Mouse (Mus musculus) hindlimb bud, embryonic 11.5 days (tissue): ENCODE data around the gene Cryzl1.
A peak's percentile ranks its signal among the peaks of the same experiment; 100 is the strongest.

Source experiments
- DNase-seq: peaks from one replicate; pipeline ENCODE4 v3.0.0-alpha.2; 2012; ENCODE audit warnings: low read depth, low spot score; ENCODE audit errors: extremely low spot score

Gene Cryzl1

DNA sequence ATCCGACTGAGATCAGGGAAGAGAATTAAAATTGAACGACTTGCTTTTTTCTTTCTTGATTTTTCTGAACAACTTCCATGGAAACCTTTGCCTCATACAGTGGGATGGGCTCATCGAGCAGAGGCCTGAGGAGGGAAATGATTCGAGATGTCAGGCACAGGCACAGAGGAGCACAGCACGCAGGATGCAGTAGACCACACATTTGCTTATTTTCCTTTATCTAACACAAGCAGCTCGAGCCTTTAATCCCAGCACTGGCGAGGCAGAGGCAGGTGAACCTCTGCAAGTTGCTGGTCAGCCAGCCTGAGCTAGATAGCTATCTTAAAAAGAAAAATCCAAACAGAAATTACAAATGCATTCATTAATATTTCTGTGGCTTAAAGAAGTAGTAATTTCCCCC lies 39.0 kb downstream of the Cryzl1 start:
- no peak for DNase-seq

DNA sequence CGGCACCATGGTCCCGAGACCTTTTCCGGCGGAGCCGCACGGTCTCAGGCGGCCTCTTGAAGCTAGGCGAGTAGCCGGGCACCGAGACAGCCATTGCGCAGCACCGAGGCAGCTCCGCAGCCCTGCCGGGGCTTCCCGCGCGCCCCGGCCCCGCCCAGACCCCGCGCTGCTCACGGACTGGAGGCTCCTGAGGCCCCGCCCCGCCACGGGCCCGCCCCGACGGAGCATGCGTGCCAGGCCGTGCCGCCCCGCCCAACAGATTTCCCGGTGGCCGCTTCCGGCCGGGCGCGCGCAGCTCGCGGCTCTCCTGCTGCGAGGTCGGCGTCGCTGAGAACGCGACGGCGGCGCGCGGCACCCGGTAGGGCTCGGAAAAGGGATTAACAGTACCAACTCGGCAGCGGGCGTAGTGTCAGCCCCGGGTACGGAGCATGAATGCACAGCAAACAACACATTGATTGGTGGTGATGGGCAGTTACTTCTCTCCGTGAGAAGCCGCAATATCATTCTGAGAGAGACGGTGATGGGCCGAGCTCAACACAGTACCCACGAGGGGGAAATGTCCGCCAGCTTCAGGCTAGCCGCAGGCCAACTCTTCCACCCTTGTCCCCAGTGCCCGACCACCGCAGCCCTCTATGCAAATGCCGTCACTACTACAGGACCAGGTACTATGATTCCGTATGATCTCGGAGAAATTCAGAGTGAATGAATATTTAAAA lies 40.0 kb downstream of the Cryzl1 start, which contains the start of gene Donson:
Gene Donson, minus strand, starts transcription at position 152 of the 716 bp plus-strand sequence.
- DNase-seq = no peak

DNA sequence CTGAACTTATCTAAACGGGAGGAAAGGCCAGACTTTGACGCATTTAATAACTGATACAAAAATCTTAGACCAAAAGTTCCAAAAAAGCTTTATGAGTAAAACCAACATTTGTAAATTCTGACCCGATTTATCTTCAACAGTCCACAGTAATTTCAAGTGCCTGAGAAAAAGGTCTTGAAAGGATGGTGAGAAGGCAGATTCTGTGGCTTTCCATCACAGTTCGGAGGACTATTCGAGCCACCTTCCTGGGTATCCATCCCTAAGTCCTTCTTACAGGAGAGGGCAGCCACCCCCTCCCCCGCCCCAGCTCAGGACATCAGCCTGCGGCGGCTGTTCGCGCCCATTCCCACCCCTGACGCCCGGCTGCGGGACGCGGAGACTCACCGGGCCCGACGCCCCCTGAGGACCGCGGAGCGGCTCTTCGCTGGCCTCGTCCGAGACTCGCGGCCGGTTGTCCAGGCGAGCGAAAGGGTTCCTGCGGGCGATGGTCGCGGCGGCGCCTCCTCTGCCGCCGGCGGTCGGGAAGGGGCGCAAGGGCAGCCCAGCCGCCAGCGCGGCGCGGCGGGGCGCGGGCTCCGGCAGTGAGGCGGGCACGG lies 40.7 kb downstream of the Cryzl1 start:
- no peak for DNase-seq

DNA sequence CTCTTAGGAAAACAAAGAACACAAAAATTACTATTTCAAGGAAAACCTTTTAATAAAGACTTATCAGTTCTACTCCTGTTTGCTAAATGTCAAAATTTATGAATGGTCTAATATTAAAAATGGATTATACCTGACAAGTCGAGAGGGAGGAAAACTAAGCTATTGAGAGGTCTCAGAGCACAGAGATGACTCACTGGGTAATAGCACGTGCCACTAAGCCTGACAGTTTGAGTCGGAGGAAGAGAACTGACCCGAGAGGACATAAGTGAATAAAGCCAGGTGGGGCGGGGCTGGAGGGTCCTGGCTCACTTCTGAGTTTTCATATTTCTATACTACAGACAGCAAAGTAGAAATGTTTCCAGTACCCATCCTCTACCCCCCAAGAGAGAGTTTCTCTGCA lies 42.4 kb downstream of the Cryzl1 start:
- DNase-seq = no peak

DNA sequence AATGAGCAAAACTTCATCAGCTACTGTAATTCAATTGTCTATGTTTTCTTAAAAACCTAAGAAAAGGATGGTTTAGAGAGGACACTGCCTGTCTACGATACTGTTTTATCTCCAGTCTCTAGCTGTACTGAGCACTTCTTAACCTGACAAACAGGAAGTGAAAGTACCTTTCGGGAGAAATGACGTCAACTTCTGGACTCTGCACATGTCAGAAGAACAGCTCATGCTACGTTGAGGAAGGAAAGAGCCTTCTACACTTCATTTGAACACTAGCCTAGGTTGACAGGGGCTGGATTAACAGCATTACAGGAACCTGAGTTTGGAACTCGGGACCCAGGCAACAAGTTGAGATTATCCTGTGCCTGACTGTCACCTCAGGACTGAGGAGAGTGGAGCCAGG lies 43.2 kb downstream of the Cryzl1 start:
- no peak for DNase-seq

DNA sequence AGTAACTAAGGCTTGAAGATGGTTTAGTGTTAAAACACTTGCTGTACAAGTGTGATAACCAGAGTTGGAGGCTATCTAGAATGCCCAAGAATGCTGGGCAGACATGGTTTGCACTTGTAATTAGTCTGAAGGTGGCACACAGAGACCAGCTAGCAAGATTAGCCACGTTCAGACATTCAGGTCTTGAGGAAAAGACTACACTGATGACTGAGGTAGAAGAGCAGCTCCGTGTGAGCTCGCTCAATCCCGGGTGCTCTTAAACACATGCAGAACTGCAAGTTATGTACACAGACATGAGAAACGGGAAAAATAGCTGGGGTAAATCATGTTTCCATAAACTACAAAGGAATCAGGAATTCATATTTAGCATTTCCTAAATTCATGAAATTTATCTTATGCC lies 48.1 kb downstream of the Cryzl1 start:
- no peak for DNase-seq

DNA sequence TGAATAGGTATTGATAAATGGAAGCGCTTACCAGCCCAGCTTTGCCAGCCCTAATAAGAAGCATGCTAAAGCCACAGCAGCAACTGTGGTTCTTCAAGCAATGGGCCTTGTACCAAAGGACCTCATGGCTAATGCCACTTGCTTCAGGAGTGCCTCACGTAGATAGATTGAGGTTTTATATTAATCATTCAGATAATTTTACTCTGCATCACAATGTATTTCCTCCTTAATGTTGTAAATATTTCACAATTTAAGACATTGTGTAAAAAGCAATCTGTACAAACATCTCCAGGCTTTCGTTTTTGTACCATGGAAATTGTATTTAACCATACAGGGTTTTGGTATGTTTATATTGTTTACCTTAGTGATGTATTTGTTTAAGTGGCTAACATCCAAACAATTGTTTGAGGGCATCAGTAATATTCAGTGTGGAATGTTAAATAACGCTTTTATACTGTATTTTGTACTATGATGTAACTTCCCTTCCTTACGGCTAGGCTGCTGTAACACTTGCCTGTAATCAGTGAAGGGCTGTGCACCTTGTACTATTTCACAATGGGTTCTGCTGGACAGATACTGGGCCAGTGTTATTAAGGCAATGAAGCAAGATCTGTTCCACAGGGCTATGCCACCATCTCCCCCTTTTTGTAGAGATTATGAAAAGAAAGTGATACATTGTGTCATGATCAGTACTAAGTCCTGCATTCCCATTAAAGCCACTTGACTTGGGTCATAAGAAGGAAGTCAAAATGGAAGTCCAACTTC lies 50.4 kb downstream of the Cryzl1 start:
- no peak for DNase-seq

DNA sequence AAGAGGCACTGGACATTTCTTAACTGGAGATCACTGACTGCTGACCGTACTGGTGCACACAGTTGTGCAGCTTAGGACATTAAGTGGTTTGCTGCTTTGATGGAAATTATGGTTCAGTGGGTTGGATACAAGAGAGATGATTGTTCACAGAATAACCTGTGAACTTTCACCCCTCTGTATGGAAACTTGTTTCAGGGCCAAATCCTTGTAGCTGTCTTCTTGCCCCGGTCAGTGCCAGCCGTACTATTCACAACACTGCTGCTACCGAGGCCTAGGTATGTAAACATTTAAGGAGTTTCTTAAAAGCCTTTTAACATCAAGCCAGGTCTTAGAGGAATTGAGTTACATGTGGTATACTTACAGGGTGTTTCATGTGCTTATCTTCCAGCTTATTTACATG lies 54.3 kb downstream of the Cryzl1 start:
- no peak for DNase-seq

DNA sequence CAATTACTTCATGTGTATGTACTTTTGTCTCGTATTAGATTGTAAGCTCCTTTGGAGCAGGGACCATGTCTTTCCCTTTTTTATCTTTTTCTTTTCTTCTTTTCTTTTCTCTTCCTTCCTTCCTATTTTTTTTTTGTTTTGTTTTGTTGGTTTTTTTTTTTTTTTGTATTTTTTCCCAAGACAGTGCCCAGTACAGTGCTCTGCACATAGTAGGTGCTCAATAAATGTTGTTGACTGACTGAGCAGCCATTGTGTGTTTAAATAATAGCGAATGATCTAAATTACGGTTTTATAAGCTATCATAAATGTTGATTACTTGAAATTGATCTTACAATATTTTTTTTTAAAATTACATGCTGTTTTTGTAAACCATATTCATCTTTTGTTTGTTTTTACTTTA lies 65.0 kb downstream of the Cryzl1 start:
- DNase-seq = no peak

DNA sequence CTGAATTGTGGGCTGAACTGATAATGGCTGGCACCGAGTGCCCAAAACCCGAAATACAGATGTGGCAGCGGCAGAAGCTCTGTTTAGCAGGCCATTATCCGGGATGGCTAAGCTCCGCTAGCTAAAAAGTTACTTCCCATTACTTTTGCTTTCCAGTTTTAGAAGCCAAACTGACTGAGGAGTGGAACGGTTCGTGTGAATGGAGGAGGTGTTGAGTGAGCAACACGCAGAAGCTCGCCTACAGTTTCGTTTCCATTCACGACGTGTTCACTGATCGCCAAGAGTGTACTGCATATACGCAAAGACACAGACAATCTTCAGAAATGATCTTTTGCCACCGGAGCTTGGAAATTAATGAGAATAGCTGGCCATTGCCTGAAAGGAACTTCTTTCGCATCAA lies 66.4 kb downstream of the Cryzl1 start:
- no peak for DNase-seq

DNA sequence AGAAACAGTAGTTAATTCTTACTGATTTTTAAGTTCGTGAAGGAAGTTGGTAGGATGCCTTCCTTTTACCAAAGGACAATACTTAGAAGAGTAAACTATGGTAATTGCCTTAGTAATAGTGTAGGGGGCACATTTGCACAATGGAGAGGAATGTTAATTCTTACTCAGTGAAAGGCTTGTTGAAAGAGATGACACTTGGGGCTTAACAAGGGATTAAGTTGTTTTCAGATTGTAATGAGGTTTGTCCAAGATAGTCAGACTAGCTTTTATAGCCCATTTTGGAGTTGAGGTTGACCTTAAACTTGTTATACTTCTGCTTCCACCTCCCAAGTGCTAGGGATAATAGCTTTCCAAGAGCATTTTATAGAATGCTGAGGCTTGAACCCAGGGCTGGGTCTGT lies 67.4 kb downstream of the Cryzl1 start:
- no peak for DNase-seq

DNA sequence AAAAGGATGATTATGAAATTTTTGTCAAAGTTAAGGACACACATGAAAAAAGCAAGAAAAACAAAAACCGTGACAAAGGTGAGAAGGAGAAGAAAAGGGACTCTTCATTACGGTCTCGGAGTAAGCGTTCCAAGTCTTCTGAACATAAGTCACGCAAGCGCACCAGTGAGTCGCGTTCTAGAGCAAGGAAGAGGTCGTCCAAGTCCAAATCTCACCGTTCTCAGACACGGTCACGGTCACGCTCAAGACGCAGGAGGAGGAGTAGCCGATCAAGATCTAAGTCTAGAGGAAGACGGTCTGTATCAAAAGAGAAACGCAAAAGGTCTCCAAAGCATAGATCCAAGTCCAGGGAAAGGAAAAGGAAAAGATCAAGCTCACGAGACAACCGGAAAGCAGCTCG lies 69.0 kb downstream of the Cryzl1 start:
- DNase-seq = no peak

DNA sequence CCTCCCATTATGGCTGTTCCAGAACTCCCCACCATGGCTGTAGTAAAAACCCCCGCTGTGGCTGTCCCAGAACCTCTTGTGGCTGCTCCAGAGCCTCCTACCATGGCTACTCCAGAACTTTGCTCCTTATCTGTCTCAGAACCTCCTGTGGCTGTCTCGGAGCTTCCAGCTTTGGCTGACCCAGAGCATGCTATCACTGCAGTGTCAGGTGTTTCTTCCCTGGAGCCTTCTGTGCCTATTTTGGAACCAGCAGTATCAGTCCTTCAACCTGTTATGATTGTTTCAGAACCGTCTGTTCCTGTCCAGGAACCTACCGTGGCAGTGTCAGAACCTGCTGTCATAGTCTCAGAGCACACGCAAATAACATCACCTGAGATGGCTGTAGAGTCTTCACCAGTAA lies 70.3 kb downstream of the Cryzl1 start:
- DNase-seq = no peak

DNA sequence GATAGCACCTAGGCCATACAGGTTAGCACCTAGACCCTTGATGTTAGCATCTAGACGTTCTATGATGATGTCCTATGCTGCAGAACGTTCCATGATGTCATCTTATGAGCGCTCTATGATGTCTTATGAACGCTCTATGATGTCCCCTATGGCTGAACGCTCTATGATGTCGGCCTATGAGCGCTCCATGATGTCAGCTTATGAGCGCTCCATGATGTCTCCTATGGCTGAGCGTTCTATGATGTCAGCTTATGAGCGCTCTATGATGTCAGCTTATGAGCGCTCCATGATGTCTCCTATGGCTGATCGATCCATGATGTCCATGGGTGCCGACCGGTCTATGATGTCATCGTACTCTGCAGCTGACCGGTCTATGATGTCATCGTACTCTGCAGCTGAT lies 71.5 kb downstream of the Cryzl1 start:
- no peak for DNase-seq

DNA sequence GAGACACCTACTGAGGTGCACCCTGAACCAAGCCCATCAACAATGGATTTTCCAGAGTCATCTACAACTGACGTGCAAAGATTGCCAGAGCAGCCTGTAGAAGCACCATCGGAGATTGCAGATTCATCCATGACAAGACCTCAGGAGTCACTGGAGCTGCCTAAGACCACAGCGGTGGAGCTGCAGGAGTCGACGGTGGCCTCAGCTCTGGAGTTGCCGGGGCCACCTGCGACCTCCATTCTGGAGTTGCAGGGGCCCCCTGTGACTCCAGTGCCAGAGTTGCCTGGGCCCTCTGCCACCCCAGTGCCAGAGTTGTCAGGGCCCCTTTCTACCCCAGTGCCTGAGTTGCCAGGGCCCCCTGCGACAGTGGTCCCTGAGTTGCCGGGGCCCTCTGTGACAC lies 73.5 kb downstream of the Cryzl1 start:
- no peak for DNase-seq

DNA sequence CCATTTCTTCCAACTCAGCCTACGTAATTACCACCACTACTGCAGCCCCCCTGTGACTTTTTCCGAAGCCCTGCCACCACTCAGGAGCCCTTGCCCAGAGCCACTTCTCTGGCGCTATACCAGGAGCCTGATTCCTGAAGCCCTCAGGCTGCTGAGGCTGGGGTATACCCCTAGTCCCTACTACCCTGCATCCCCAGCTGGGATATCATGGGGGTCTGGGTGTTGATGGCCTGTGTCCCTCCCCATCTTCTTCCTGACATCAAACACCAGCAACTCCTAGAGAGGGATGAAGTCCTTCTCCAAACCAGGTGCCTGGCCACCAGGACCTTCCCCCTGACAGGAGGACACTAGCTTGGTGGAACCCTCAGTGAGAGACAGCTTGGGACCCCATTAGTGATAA lies 76.6 kb downstream of the Cryzl1 start:
- DNase-seq = no peak

DNA sequence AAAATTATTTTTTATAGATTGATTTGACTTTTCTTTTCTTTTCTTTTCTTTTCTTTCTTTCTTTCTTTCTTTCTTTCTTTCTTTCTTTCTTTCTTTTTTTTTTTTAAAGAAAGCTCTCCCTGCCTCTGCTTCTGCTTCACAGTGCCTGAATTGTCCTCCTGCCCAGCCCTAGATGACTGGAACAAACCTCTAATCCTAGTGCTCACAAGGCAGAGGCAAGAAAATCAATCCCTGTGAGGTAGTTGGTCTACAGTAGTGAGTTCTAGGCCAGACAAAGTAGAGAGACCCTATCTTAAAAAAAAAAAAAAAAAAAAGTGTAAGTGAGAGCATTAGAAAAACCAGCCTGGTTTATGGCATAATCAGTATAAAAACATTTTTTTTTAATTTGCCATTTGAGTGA lies 79.0 kb downstream of the Cryzl1 start:
- DNase-seq = no peak

DNA sequence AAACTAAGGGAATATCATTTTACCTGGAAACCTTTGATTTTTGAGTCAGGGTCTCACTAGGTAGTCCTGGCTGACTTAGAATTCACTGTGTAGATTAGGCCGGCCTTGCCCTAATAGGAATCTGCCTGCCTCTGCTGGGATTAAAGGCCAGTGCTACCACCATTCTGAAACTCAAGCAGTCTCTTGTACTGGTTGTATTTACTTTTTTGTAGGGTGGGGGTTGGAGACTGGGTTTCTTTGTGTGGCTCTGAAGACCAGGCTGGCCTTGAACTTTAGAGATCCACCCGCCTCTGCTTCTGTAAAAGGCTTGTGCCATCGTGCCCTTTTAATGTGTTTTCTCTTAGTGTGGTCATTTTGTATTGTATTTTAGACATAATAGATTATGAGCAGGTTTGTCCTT lies 79.5 kb downstream of the Cryzl1 start:
- no peak for DNase-seq

DNA sequence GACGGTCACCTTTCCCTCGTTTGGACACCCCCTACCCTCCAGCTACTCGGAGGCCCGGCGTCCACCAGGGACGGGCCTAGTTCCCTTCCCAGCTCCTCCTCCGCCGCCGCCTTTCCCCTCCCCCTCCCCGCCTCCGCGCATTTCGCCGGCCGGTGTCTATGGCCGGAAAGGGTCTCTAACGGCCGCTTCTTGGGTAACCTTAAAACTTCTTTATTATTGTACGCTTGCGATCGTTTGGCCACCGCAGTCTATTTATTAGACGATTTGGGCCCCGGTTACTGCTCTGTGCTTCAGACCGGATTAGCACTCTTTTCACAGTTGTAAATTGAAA lies 80.6 kb downstream of the Cryzl1 start:
- DNase-seq = no peak

DNA sequence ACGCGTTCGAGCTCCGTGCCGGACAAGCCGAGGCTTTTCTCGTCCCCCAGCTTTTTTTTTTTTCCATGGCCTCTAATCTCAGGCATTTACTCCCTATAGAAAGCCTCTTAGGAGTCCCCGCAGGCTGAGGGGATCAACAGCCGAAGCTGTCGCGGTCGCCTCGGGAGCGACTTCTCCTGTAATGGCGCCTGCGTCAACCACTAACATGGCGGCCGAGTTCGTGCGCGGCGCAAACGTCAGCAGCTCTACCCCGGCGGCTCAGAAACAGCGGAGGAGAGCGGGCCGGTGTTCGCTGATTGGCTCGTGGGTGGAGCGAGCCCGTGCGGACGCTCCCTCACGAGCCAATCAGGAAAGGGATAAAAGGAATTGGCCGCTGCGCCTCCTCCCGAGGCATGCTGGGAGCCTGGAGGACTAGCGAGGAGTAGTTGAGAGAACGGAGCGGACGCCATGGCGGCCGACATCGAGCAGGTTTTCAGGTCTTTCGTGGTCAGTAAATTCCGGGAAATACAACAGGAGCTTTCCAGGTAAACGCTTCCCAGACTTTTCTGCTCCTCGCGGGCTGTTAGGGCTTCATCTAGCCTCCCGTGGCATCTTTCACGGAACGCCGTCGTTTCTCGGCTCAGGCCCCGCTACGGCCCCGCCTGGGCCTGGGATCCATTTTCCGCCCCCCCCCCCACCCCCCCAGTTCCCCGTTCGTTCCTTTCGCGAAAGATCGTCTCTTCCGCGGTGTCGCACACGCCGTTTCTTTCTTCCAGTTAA lies 81.1 kb downstream of the Cryzl1 start, which contains the start of gene Son:
Gene Son, plus strand, starts transcription at position 46 of the 759 bp plus-strand sequence.
- peak; percentile 86 for DNase-seq

DNA sequence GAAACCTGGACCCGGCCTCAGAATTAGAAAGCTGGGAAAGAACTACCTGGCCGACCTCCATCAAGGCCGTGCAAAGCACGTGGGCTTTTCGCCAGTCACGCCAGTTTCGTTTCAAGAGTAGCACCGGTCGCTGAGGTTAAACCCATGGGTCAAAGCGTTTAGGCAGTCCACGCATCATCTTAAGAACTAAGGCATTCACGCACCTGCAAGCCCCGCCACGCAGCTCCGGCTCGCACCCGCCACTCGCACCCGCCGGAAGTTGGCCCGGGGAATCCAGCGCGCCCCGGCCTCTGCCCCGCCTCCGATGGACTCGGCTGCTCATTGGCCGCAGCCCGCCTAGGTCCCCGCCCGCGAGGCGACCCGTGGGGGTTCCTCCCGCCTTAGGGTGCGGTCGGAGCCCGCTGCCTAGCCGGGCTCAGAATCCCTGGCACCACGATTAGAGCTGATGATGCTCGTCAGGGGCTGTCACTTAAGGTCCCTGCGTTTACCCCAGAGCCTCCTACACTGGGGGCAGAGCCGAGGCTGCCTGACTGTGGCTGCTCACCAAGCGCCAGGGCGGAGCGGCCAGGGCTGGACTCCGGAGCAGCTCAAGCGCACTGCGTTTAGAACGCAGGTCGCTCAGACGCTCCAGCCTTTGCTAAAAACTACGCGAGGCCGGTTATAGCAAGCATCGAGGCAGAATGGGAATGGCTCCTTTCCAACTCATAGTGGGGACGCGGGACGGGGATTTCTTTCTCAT lies 81.9 kb downstream of the Cryzl1 start, which contains the start of gene Gart:
Gene Gart, minus strand, starts transcription at position 272 of the 739 bp plus-strand sequence.
- peak; percentile 41 for DNase-seq
